Mouse (Mus musculus) embryonic fibroblast, embryonic 13.5 days (primary cell): ENCODE measurements around the gene Gm20388.

ENCODE experiments used
- CTCF ChIP-seq: IDR thresholded peaks from 2 replicates; pipeline ENCODE4 v1.5.1; 2011; ENCODE audit warnings: mild to moderate bottlenecking, control low read depth, low read length, moderate library complexity, borderline replicate concordance; ENCODE audit not compliant: insufficient read depth
- POLR2A ChIP-seq: IDR thresholded peaks from 2 replicates; pipeline ENCODE4 v1.6.1; 2011; ENCODE audit warnings: low read depth, mild to moderate bottlenecking, control low read depth, low read length, moderate library complexity

DNA sequence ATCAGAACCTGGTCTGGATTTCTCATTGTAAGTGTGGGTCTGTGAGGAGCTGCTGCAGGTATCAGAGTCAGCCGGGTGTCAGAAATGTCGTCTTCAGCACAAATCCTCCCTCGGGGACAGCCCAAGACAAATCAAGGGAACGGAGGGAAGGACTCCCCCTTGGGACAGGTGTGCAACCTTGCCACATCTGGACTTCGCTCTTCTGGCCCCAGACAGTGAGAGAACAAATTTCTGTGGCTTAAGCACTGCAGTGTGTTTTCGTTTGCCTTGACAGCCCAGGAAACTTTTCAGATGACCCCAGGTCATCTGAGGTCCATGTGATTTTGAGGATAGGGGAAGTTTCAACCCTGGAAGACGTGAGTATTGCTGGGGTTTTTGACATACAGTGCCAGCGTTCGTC is 1440.2 kb downstream of the Gm20388 start:
- TF ChIP-seq CTCF, result no peak
- no peak for TF ChIP-seq POLR2A
